Mouse (Mus musculus) layer of hippocampus, adult 2 months (tissue): Measurements from ENCODE around the gene Mars. TPM values are rescaled to one million over a fixed set of nuclear protein-coding genes. Genes with fewer than 3 reads are reported as not detected.

Experiments used
- DNase-seq, 2 experiments: peaks; one replicate each; pipeline ENCODE4 v3.0.0; 2022; ENCODE audit warnings: low spot score in 2 of 2
- H3K27ac ChIP-seq: fragments of 200-600 bp; 2 replicates; pipeline ENCODE4 v1.8.1; 2022
- H3K4me3 ChIP-seq: fragments of 200-600 bp; 2 replicates; pipeline ENCODE4 v1.8.1; 2022; ENCODE audit warnings: mild to moderate bottlenecking
- CTCF ChIP-seq: fragments of 200-600 bp; conservative IDR thresholded peaks from 2 replicates; pipeline ENCODE4 v1.8.1; 2022; ENCODE audit warnings: antibody characterized with exemption, mild to moderate bottlenecking, moderate library complexity
- total RNA-seq, 2 experiments: library from RNA; stranded (reverse); gene quantifications; 2 replicates each; pipeline ENCODE4 v1.2.3; 2021

Mars gene
- total RNA-seq, 2 experiments from 2014 or later = 55.6 to 60.0 TPM

GRCm38 (mm10) chr10:127285644-127286043, 25.9 kb downstream of the Mars start:
- Histone ChIP-seq H3K27ac (no peak overlapping the region), H3K4me3 (no peak overlapping the region)
- no peak for DNase-seq
- TF ChIP-seq CTCF = no peak

GRCm38 (mm10) chr10:127284724-127285500, 26.7 kb downstream of the Mars start:
- H3K27ac ChIP-seq = no peak overlapping the region
- H3K4me3 ChIP-seq = no peak overlapping the region
- TF ChIP-seq CTCF = no peak
- no peak for DNase-seq

GRCm38 (mm10) chr10:127284105-127284622, 27.4 kb downstream of the Mars start:
- DNase-seq = no peak
- TF ChIP-seq CTCF = no peak
- no peak overlapping the region for H3K4me3 ChIP-seq
- no peak overlapping the region for H3K27ac ChIP-seq

- TF ChIP-seq CTCF = no peak
- Histone ChIP-seq H3K4me3 (no peak overlapping the region), H3K27ac (no peak overlapping the region)
- DNase-seq = no peak
Observed at GRCm38 (mm10) chr10:127282620-127283215, 28.9 kb downstream of the Mars start.

GRCm38 (mm10) chr10:127281316-127281715, 30.3 kb downstream of the Mars start:
- no peak for TF ChIP-seq CTCF
- no peak for DNase-seq
- Histone ChIP-seq H3K4me3 (no peak overlapping the region), H3K27ac (no peak overlapping the region)

GRCm38 (mm10) chr10:127279730-127280129, 31.9 kb downstream of the Mars start:
- DNase-seq = no peak
- TF ChIP-seq CTCF = peak; percentile 31
- no peak overlapping the region for H3K27ac ChIP-seq
- no peak overlapping the region for H3K4me3 ChIP-seq

- Histone ChIP-seq H3K27ac (no peak overlapping the region), H3K4me3 (no peak overlapping the region)
- no peak for TF ChIP-seq CTCF
- DNase-seq = no peak
Observed at GRCm38 (mm10) chr10:127274261-127275022, 37.1 kb downstream of the Mars start.

GRCm38 (mm10) chr10:127272371-127272770, 39.2 kb downstream of the Mars start:
- no peak for DNase-seq
- Histone ChIP-seq H3K27ac (no peak overlapping the region), H3K4me3 (no peak overlapping the region)
- no peak for TF ChIP-seq CTCF

GRCm38 (mm10) chr10:127269884-127270283, 41.7 kb downstream of the Mars start:
- Histone ChIP-seq H3K27ac (peak overlapping the region; percentile 46; the same call in 1 of the 2 replicates), H3K4me3 (no peak overlapping the region)
- DNase-seq = no peak
- no peak for TF ChIP-seq CTCF

- H3K27ac ChIP-seq = peak overlapping the region; percentile 49
- TF ChIP-seq CTCF = no peak
- no peak for DNase-seq
- no peak overlapping the region; the same call in 1 of the 2 replicates for H3K4me3 ChIP-seq
Observed at GRCm38 (mm10) chr10:127269036-127269435, 42.5 kb downstream of the Mars start.

GRCm38 (mm10) chr10:127268401-127268800, 43.2 kb downstream of the Mars start:
- Histone ChIP-seq H3K27ac (peak overlapping the region; percentile 49), H3K4me3 (no peak overlapping the region; the same call in 1 of the 2 replicates)
- DNase-seq = no peak
- no peak for TF ChIP-seq CTCF

- no peak for DNase-seq
- Histone ChIP-seq H3K4me3 (peak overlapping the region; percentile 92), H3K27ac (peak overlapping the region; percentile 98)
- TF ChIP-seq CTCF = no peak
Observed at GRCm38 (mm10) chr10:127267318-127267717, 44.3 kb downstream of the Mars start.
